Mouse (Mus musculus) kidney, postnatal 0 days (tissue): Measurements from ENCODE around the gene Arhgap27. TPM values are rescaled to one million over a fixed set of nuclear protein-coding genes. Genes with fewer than 3 reads are reported as not detected.
A peak's percentile ranks its signal among the peaks of the same experiment; 100 is the strongest.

ENCODE experiments used
- ATAC-seq: fragments of 200-750 bp; cut with Nextera tagmentation; replicated peaks from 2 replicates; pipeline ENCODE4 v1.8.0; 2017; ENCODE audit warnings: low read depth, moderate number of reproducible peaks, moderate TSS enrichment, moderate library complexity; ENCODE audit not compliant: low FRiP score
- DNase-seq: peaks from one replicate; pipeline ENCODE4 v3.0.0-alpha.2; 2016; ENCODE audit warnings: low spot score
- H3K27ac ChIP-seq: fragments of 300-500 bp; sonication (generic); 2 replicates; pipeline ENCODE4 v1.5.1; 2014; ENCODE audit warnings: mild to moderate bottlenecking
- H3K27me3 ChIP-seq: fragments of 300-500 bp; sonication (generic); 2 replicates; pipeline ENCODE4 v1.6.1; 2014; ENCODE audit warnings: low read length, mixed read lengths; ENCODE audit not compliant: insufficient read depth
- H3K36me3 ChIP-seq: fragments of 300-500 bp; sonication (generic); 2 replicates; pipeline ENCODE4 v1.6.1; 2014; ENCODE audit warnings: low read length, mixed read lengths; ENCODE audit not compliant: insufficient read depth
- H3K4me1 ChIP-seq: fragments of 300-500 bp; sonication (generic); replicated peaks from 2 replicates; pipeline ENCODE4 v1.6.1; 2014; ENCODE audit warnings: antibody characterized with exemption, low read length, mixed read lengths; ENCODE audit not compliant: insufficient read depth
- H3K4me2 ChIP-seq: fragments of 300-500 bp; sonication (generic); 2 replicates; pipeline ENCODE4 v1.6.1; 2014; ENCODE audit warnings: mild to moderate bottlenecking, low read length, moderate library complexity, mixed read lengths
- H3K4me3 ChIP-seq: fragments of 300-500 bp; sonication (generic); replicated peaks from 2 replicates; pipeline ENCODE4 v1.5.1; 2014; ENCODE audit warnings: low read depth, low read length
- H3K9ac ChIP-seq: fragments of 300-500 bp; sonication (generic); 2 replicates; pipeline ENCODE4 v1.6.1; 2014; ENCODE audit warnings: low read depth, low read length
- H3K9me3 ChIP-seq: fragments of 300-500 bp; sonication (generic); replicated peaks from 2 replicates; pipeline ENCODE4 v1.6.1; 2016; ENCODE audit warnings: low read length, inconsistent platforms, mixed read lengths
- CTCF ChIP-seq: IDR thresholded peaks from 2 replicates; pipeline ENCODE4 v1.5.1; 2016; ENCODE audit warnings: antibody characterized with exemption, low read depth, mild to moderate bottlenecking, moderate library complexity
- WGBS: fragments of 180-500 bp; shearing (Covaris S2); extraction: QIAGEN DNeasy Blood & Tissue Kit; methylation state at CpG from one replicate; pipeline ENCODE4 v1.1.7; 2014; 5-methylcytosine and 5-hydroxymethylcytosine counted together
- polyA plus RNA-seq: library from polyadenylated mRNA; unstranded; fragments of >200 nt; fragmentation: Nextera tagmentation; extraction: Ambion mirVana; gene quantifications from 2 replicates; pipeline ENCODE4 v1.2.1, GENCODE M21; 2015

Gene Arhgap27
- polyA plus RNA-seq, 1 experiment from 2014 or later: 16.6 TPM

- H3K36me3 ChIP-seq: no peaks in the 10 kb centered on the region
- H3K4me3 ChIP-seq: no peak overlapping the region
- ATAC-seq (peak; percentile 82), DNase-seq (peak; percentile 61)
- H3K4me2 ChIP-seq: no peak overlapping the region
- H3K27ac ChIP-seq: peak overlapping the region; percentile 72
- peaks cover 28% of the 10 kb centered on the region for H3K4me1 ChIP-seq
- 0 out of 2 replicates have a peak overlapping the region, but pooled peaks have one; percentile 20 for H3K9ac ChIP-seq
- H3K27me3 ChIP-seq: 0 out of 2 replicates have a peak, but pooled peaks cover 4% of the 10 kb centered on the region
- no peak for TF ChIP-seq CTCF
- WGBS: 9% methylated on average over 11 of the region's 11 CpGs
- H3K9me3 ChIP-seq: no peaks in the 10 kb centered on the region
Observed at GRCm38 (mm10) chr11:103355251-103355650, 8.2 kb downstream of the Arhgap27 start.

- no peak for TF ChIP-seq CTCF
- Histone ChIP-seq H3K27ac (peak overlapping the region; percentile 72; the same call in 1 of the 2 replicates), H3K4me3 (no peak overlapping the region), H3K9me3 (no peaks in the 10 kb centered on the region), H3K4me2 (no peak overlapping the region), H3K36me3 (no peaks in the 10 kb centered on the region), H3K27me3 (no peaks in the 10 kb centered on the region), H3K9ac (no peak overlapping the region), H3K4me1 (0 out of 2 replicates have a peak, but pooled peaks cover 18% of the 10 kb centered on the region)
- no peak for ATAC-seq
- 55% methylated on average over 3 of the region's 3 CpGs for WGBS
- no peak for DNase-seq
Observed at GRCm38 (mm10) chr11:103354033-103354432, 9.5 kb downstream of the Arhgap27 start.

- Histone ChIP-seq H3K4me2 (no peak overlapping the region), H3K4me3 (no peak overlapping the region), H3K27ac (no peak overlapping the region), H3K27me3 (no peaks in the 10 kb centered on the region), H3K9ac (no peak overlapping the region), H3K9me3 (no peaks in the 10 kb centered on the region), H3K4me1 (0 out of 2 replicates have a peak, but pooled peaks cover 11% of the 10 kb centered on the region), H3K36me3 (no peaks in the 10 kb centered on the region)
- ATAC-seq (no peak), DNase-seq (no peak)
- 89% methylated on average over 5 of the region's 5 CpGs for WGBS
- TF ChIP-seq CTCF: no peak
Observed at GRCm38 (mm10) chr11:103352239-103352814, 11.2 kb downstream of the Arhgap27 start.

GRCm38 (mm10) chr11:103350711-103351315 lies 12.7 kb downstream of the Arhgap27 start:
- Histone ChIP-seq H3K27me3 (no peaks in the 10 kb centered on the region), H3K9me3 (no peaks in the 10 kb centered on the region), H3K4me1 (peaks cover 3% of the 10 kb centered on the region; the same call in 1 of the 2 replicates), H3K36me3 (no peaks in the 10 kb centered on the region), H3K9ac (no peak overlapping the region), H3K4me2 (no peak overlapping the region), H3K27ac (no peak overlapping the region), H3K4me3 (no peak overlapping the region)
- WGBS: 84% methylated on average over 12 of the region's 12 CpGs
- TF ChIP-seq CTCF: no peak
- ATAC-seq (no peak), DNase-seq (no peak)

- no peaks in the 10 kb centered on the region for H3K36me3 ChIP-seq
- H3K4me1 ChIP-seq: no peaks in the 10 kb centered on the region; the same call in 1 of the 2 replicates
- H3K9me3 ChIP-seq: no peaks in the 10 kb centered on the region
- H3K9ac ChIP-seq: no peak overlapping the region
- DNase-seq: no peak
- peak; percentile 43; the same call in 1 of the 2 replicates for TF ChIP-seq CTCF
- 82% methylated on average over 2 of the region's 2 CpGs for WGBS
- no peaks in the 10 kb centered on the region for H3K27me3 ChIP-seq
- no peak overlapping the region for H3K4me3 ChIP-seq
- no peak overlapping the region for H3K27ac ChIP-seq
- ATAC-seq: no peak
- no peak overlapping the region for H3K4me2 ChIP-seq
Observed at GRCm38 (mm10) chr11:103349699-103350098, 13.8 kb downstream of the Arhgap27 start.

DNA sequence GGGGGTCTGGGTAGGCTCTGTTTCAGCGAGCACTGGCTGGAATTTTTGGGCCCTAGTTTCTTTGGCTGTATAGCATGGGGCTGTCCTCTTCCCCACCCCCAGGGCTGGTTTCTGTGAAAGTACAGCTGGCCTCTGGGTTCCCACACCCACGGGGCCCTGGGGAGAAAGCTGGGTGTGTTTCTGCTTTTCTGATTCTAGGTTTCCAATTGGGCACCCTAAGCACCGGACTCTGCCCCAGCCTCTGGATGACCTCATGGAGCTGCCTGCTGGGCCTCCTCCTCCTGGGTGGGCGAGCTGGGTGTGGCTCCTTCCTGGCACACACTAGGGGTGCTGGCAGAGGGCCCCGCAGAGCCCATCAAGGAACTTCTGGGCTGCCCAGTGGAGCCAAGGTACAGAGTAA lies 16.8 kb downstream of the Arhgap27 start:
- Histone ChIP-seq H3K4me3 (no peak overlapping the region), H3K4me2 (no peak overlapping the region), H3K9me3 (no peaks in the 10 kb centered on the region), H3K27ac (peak overlapping the region; percentile 51), H3K27me3 (no peaks in the 10 kb centered on the region), H3K36me3 (no peaks in the 10 kb centered on the region), H3K4me1 (peaks cover 4% of the 10 kb centered on the region; the same call in 1 of the 2 replicates), H3K9ac (0 out of 2 replicates have a peak overlapping the region, but pooled peaks have one; percentile 25)
- TF ChIP-seq CTCF: no peak
- DNase-seq (no peak), ATAC-seq (peak; percentile 60)
- 48% methylated on average over 5 of the region's 5 CpGs for whole genome bisulfite sequencing
